ENCODE assay signal across 24 mouse cellular contexts in genomic region chr1:158241848-158242556, GRCm38 (mm10).
DNase-seq lines count a peak whose midpoint lies in the region; ATAC-seq and TF ChIP-seq lines count a peak whose summit lies in the region.
"Had no signal": no experiment of that assay in that cellular context is flagged by ENCODE, and none has a peak within 500 bp of the region (broad histone marks: within the 10 kb centered on the region; RNA-seq: fewer than 3 reads in every experiment).

No protein-coding gene starts in this region.

- DNase-seq in liver, postnatal 0 days = no peak
- DNase-seq in liver, embryonic 11.5 days (ENCODE audit: low spot score) = no peak
- peak; percentile 76 for DNase-seq in MEL (ENCODE audit: low read depth, low spot score)
- DNase-seq in cerebellum, adult 2 months = no peak
- no peak for DNase-seq in layer of hippocampus, adult 8-10 months (ENCODE audit: low spot score in 2 of 2)
- no peak for DNase-seq in heart, adult 2 months
- DNase-seq: adrenal gland, adult 8-10 months; adrenal gland, postnatal 14 days; adrenal gland, postnatal 36 days; cerebellum, adult 11-12 months; cerebellum, adult 8-10 months; cerebellum, adult 9-11 months; cerebellum, postnatal 14 days; cerebellum, postnatal 36 days; forebrain, postnatal 0 days had no signal

- H3K79me2 ChIP-seq in MEL (ENCODE audit: control insufficient read depth, insufficient read depth, low read length, poor library complexity) = no peaks in the 10 kb centered on the region
- no peaks in the 10 kb centered on the region for H3K79me2 ChIP-seq in heart, adult 2 months (replicated peaks; ENCODE audit: control insufficient read depth, insufficient read depth, low read length)

- H3K4me1 ChIP-seq in liver, postnatal 0 days (ENCODE audit: insufficient read depth) = no peaks in the 10 kb centered on the region
- no peaks in the 10 kb centered on the region for H3K4me1 ChIP-seq in liver, embryonic 11.5 days (replicated peaks; ENCODE audit: control insufficient read depth, insufficient read depth, low read length)
- peaks cover 37 to 40% of the 10 kb centered on the region in 2 experiments for H3K4me1 ChIP-seq in MEL (ENCODE audit: control insufficient read depth in 1 of 2, insufficient read depth in 2 of 2, low read length in 2 of 2)
- H3K4me1 ChIP-seq in cerebellum, adult 2 months (ENCODE audit: control insufficient read depth, insufficient read depth, low read length) = no peaks in the 10 kb centered on the region
- no peaks in the 10 kb centered on the region for H3K4me1 ChIP-seq in heart, adult 2 months (ENCODE audit: control insufficient read depth, insufficient read depth, low read length)
- H3K4me1 ChIP-seq: embryonic facial prominence, embryonic 10.5 days; embryonic facial prominence, embryonic 12.5 days; forebrain, embryonic 13.5 days; forebrain, embryonic 15.5 days had no signal

- H3K9ac ChIP-seq in liver, postnatal 0 days (replicated peaks) = no peak overlapping the region
- no peak overlapping the region for H3K9ac ChIP-seq in liver, embryonic 11.5 days (ENCODE audit: low read depth, low read length)
- H3K9ac ChIP-seq in MEL (ENCODE audit: control insufficient read depth, low read depth, low read length, poor library complexity, severe bottlenecking) = peak overlapping the region; percentile 38
- no peak overlapping the region for H3K9ac ChIP-seq in heart, adult 2 months (ENCODE audit: low read depth, low read length)
- H3K9ac ChIP-seq: embryonic facial prominence, embryonic 12.5 days; forebrain, embryonic 13.5 days; forebrain, embryonic 15.5 days; forebrain, postnatal 0 days had no signal

- 0 out of 2 replicates have a peak overlapping the region, but pooled peaks have one; percentile 45 for H3K27ac ChIP-seq in liver, postnatal 0 days (ENCODE audit: low read depth)
- H3K27ac ChIP-seq in liver, embryonic 11.5 days (ENCODE audit: low read depth, low read length) = no peak overlapping the region
- peak overlapping the region; percentile 65 for H3K27ac ChIP-seq in MEL (ENCODE audit: control insufficient read depth, low read depth, low read length)
- H3K27ac ChIP-seq in cerebellum, adult 2 months (ENCODE audit: insufficient read depth, low read length) = no peak overlapping the region
- H3K27ac ChIP-seq in heart, adult 2 months = no peak overlapping the region
- H3K27ac ChIP-seq: embryonic facial prominence, embryonic 10.5 days; embryonic facial prominence, embryonic 12.5 days; forebrain, embryonic 13.5 days; forebrain, embryonic 15.5 days had no signal

- H3K9me3 ChIP-seq in liver, postnatal 0 days (ENCODE audit: low read length) = no peaks in the 10 kb centered on the region
- H3K9me3 ChIP-seq in liver, embryonic 11.5 days (ENCODE audit: control insufficient read depth, low read length) = no peaks in the 10 kb centered on the region
- H3K9me3 ChIP-seq in MEL (replicated peaks; ENCODE audit: insufficient read depth, low read length) = no peaks in the 10 kb centered on the region
- H3K9me3 ChIP-seq: embryonic facial prominence, embryonic 10.5 days; embryonic facial prominence, embryonic 12.5 days; forebrain, embryonic 13.5 days; forebrain, embryonic 15.5 days had no signal

- intact Hi-C loops in heart, adult 2 months (cut with DNase I) = no loop called here

- TF ChIP-seq EP300 in liver, postnatal 0 days (IDR thresholded peaks at IDR 0.05; ENCODE audit: low read depth) = peak; percentile 58
- TF ChIP-seq EP300 in MEL (IDR thresholded peaks at IDR 0.05; ENCODE audit: low read depth in 1 of 2, low read length in 2 of 2) = peak; percentile 75 to 79
- no peak for TF ChIP-seq EP300 in heart, adult 2 months (IDR thresholded peaks at IDR 0.05; ENCODE audit: insufficient read depth, low read depth, low read length)

- H3K36me3 ChIP-seq in liver, postnatal 0 days (replicated peaks; ENCODE audit: insufficient read depth, low read length) = no peaks in the 10 kb centered on the region
- no peaks in the 10 kb centered on the region for H3K36me3 ChIP-seq in liver, embryonic 11.5 days (ENCODE audit: control insufficient read depth, insufficient read depth, low read length)
- H3K36me3 ChIP-seq in MEL (ENCODE audit: control insufficient read depth in 1 of 2, insufficient read depth in 2 of 2, low read length in 2 of 2) = peaks cover 0 to 48% of the 10 kb centered on the region in 2 experiments; a peak in 2 of 4 replicates
- H3K36me3 ChIP-seq in heart, adult 2 months (ENCODE audit: control insufficient read depth, insufficient read depth, low read length) = no peaks in the 10 kb centered on the region
- H3K36me3 ChIP-seq: embryonic facial prominence, embryonic 10.5 days; embryonic facial prominence, embryonic 12.5 days had no signal

- H3K27me3 ChIP-seq in liver, postnatal 0 days (ENCODE audit: insufficient read depth, low read length) = no peaks in the 10 kb centered on the region
- no peaks in the 10 kb centered on the region for H3K27me3 ChIP-seq in liver, embryonic 11.5 days (replicated peaks; ENCODE audit: control insufficient read depth, insufficient read depth, low read length)
- no peaks in the 10 kb centered on the region for H3K27me3 ChIP-seq in MEL (ENCODE audit: control insufficient read depth in 1 of 2, insufficient read depth in 2 of 2, low read length in 2 of 2)
- no peaks in the 10 kb centered on the region for H3K27me3 ChIP-seq in cerebellum, adult 2 months (ENCODE audit: control insufficient read depth, insufficient read depth, low read length)
- H3K27me3 ChIP-seq in heart, adult 2 months (ENCODE audit: control insufficient read depth, insufficient read depth, low read length) = no peaks in the 10 kb centered on the region
- H3K27me3 ChIP-seq: embryonic facial prominence, embryonic 12.5 days; forebrain, embryonic 13.5 days; forebrain, embryonic 15.5 days had no signal

- TF ChIP-seq RAD21 in MEL (IDR thresholded peaks at IDR 0.05; ENCODE audit: low read depth, low read length) = no peak

- no peak for TF ChIP-seq POLR2A in MEL (IDR thresholded peaks at IDR 0.05; ENCODE audit: control insufficient read depth in 1 of 2, insufficient read depth in 1 of 2, low read depth in 1 of 2, low read length in 2 of 2, poor library complexity in 1 of 2)
- TF ChIP-seq POLR2A in cerebellum, adult 2 months (IDR thresholded peaks at IDR 0.05; ENCODE audit: borderline replicate concordance, insufficient read depth, low read length) = no peak
- TF ChIP-seq POLR2A in heart, adult 2 months (IDR thresholded peaks at IDR 0.05; ENCODE audit: insufficient read depth, low read depth, low read length) = no peak

- no peak for TF ChIP-seq CTCF in liver, postnatal 0 days (IDR thresholded peaks at IDR 0.05; ENCODE audit: low read depth)
- TF ChIP-seq CTCF in MEL (IDR thresholded peaks at IDR 0.05 in 2 of 3, conservative IDR thresholded peaks at IDR 0.05 in 1 of 3; ENCODE audit: control insufficient read depth in 1 of 3, insufficient read depth in 1 of 3, low read depth in 2 of 3, low read length in 3 of 3, poor library complexity in 1 of 3, severe bottlenecking in 1 of 3) = no peak
- no peak for TF ChIP-seq CTCF in cerebellum, adult 2 months (IDR thresholded peaks at IDR 0.05; ENCODE audit: borderline replicate concordance, insufficient read depth, low read depth, low read length)
- no peak for TF ChIP-seq CTCF in heart, adult 2 months (IDR thresholded peaks at IDR 0.05)

- H3K4me3 ChIP-seq in liver, postnatal 0 days (ENCODE audit: low read depth, low read length) = no peak overlapping the region
- H3K4me3 ChIP-seq in liver, embryonic 11.5 days (ENCODE audit: low read depth, low read length) = no peak overlapping the region
- H3K4me3 ChIP-seq in MEL (ENCODE audit: control insufficient read depth in 1 of 2, insufficient read depth in 1 of 2, low read depth in 2 of 2, low read length in 2 of 2) = peak overlapping the region in 1 of 2 experiments; percentile 47; a peak in 1 of 4 replicates
- no peak overlapping the region for H3K4me3 ChIP-seq in cerebellum, adult 2 months (replicated peaks; ENCODE audit: insufficient read depth, low read depth, low read length)
- no peak overlapping the region for H3K4me3 ChIP-seq in heart, adult 2 months
- H3K4me3 ChIP-seq: embryonic facial prominence, embryonic 10.5 days; embryonic facial prominence, embryonic 12.5 days; erythroblast, embryonic 14.5 days; forebrain, embryonic 13.5 days; forebrain, embryonic 15.5 days had no signal

- no peak for ATAC-seq in liver, postnatal 0 days
- no peak for ATAC-seq in liver, embryonic 11.5 days (replicated peaks; ENCODE audit: low FRiP score)
- ATAC-seq in erythroblast, adult 5-6 weeks (replicated peaks; ENCODE audit: low FRiP score, poor library complexity, severe bottlenecking) = peak; percentile 43
- ATAC-seq in megakaryocyte progenitor cell, adult 5-6 weeks (replicated peaks; ENCODE audit: poor library complexity) = peak; percentile 33
- ATAC-seq: activated CD4-positive, CD25-positive, alpha-beta regulatory T cell, adult 4 months; forebrain, embryonic 13.5 days; forebrain, embryonic 15.5 days; forebrain, postnatal 0 days; Patski had no signal

- 69% methylated on average over 2 of the region's 2 CpGs for WGBS in liver, postnatal 0 days (ENCODE audit: insufficient replicate concordance)
- WGBS in liver, embryonic 11.5 days = 83% methylated on average over 2 of the region's 2 CpGs
- 66% methylated on average over 2 of the region's 2 CpGs for WGBS in cerebellum, adult 2 months
- 75% methylated on average over 2 of the region's 2 CpGs for WGBS in heart, adult 2 months

- no peak overlapping the region for H3K4me2 ChIP-seq in liver, postnatal 0 days (ENCODE audit: low read depth, low read length)
- H3K4me2 ChIP-seq in liver, embryonic 11.5 days = no peak overlapping the region
- H3K4me2 ChIP-seq: embryonic facial prominence, embryonic 12.5 days; forebrain, embryonic 13.5 days; forebrain, embryonic 15.5 days had no signal

TF ChIP-seq in MEL, 35 proteins besides CTCF, POLR2A, EP300 and RAD21 (continues in another document):
- TF ChIP-seq GATA1 (IDR thresholded peaks at IDR 0.05; ENCODE audit: low read depth, low read length) (peak; percentile 60; the same call in 1 of the 2 replicates), CHD2 (IDR thresholded peaks at IDR 0.05; ENCODE audit: low read length) (no peak), SMC3 (IDR thresholded peaks at IDR 0.05; ENCODE audit: low read depth, low read length) (no peak), USF2 (IDR thresholded peaks at IDR 0.05; ENCODE audit: borderline replicate concordance in 1 of 2, insufficient read depth in 1 of 2, low read depth in 1 of 2, low read length in 2 of 2) (no peak), TAL1 (IDR thresholded peaks at IDR 0.05; ENCODE audit: low read length) (peak; percentile 57), MAZ (IDR thresholded peaks at IDR 0.05; ENCODE audit: low read depth, low read length) (no peak), ETS1 (IDR thresholded peaks at IDR 0.05; ENCODE audit: low read depth, low read length) (peak; percentile 62), MXI1 (IDR thresholded peaks at IDR 0.05; ENCODE audit: low read depth, low read length) (0 out of 2 replicates have a peak, but pooled peaks have one; percentile 29), MAX (IDR thresholded peaks at IDR 0.05; ENCODE audit: low read length) (no peak), JUND (IDR thresholded peaks at IDR 0.05; ENCODE audit: low read depth, low read length) (no peak), NRF1 (IDR thresholded peaks at IDR 0.05; ENCODE audit: insufficient read depth, low read depth, low read length, poor library complexity, severe bottlenecking) (no peak), TCF12 (IDR thresholded peaks at IDR 0.05; ENCODE audit: low read depth, low read length) (peak; percentile 82)

Comparison
In these comparisons a context has a peak if more than half of its experiments do, and no peak if none do; other contexts are left out.
1. H3K27ac ChIP-seq: peak in liver, postnatal 0 days (single experiment) and MEL (single experiment); none in liver, embryonic 11.5 days (single experiment), cerebellum, adult 2 months (single experiment) and heart, adult 2 months (single experiment).
2. ATAC-seq: peak in erythroblast, adult 5-6 weeks (single experiment) and megakaryocyte progenitor cell, adult 5-6 weeks (single experiment); none in liver, postnatal 0 days (single experiment) and liver, embryonic 11.5 days (single experiment).